Mouse (Mus musculus): ENCODE measurements around the gene Zfyve21. TPM values are rescaled to one million over a fixed set of nuclear protein-coding genes. Genes with fewer than 3 reads are reported as not detected.

Gene Zfyve21
- total and polyA plus RNA-seq, 2 experiments from 2014 or later = 85.0 to 91.1 TPM

GRCm38 (mm10) chr12:111813111-111813765 is 732 bp upstream of the Zfyve21 start:
- Histone ChIP-seq H3K4me1 (ENCODE audit: control insufficient read depth, insufficient read depth) (peaks cover 33% of the 10 kb centered on the region), H3K9me3 (replicated peaks; ENCODE audit: control insufficient read depth, low read length) (no peaks in the 10 kb centered on the region), H3K36me3 (replicated peaks; ENCODE audit: control insufficient read depth, insufficient read depth, low read length) (peaks cover 6% of the 10 kb centered on the region; the same call in 1 of the 2 replicates), H3K4me3 (ENCODE audit: low read depth, low read length) (peak overlapping the region; percentile 62), H3K27ac (ENCODE audit: low read depth) (no peak overlapping the region), H3K27me3 (ENCODE audit: control insufficient read depth, insufficient read depth, low read length) (no peaks in the 10 kb centered on the region), H3K9ac (replicated peaks; ENCODE audit: low read depth, low read length) (peak overlapping the region; percentile 52), H3K4me2 (ENCODE audit: low read depth, low read length) (peak overlapping the region; percentile 86)
- TF ChIP-seq CTCF (IDR thresholded peaks at IDR 0.05; ENCODE audit: low read depth) (no peak), EP300 (IDR thresholded peaks at IDR 0.05; ENCODE audit: low read depth) (no peak)
- DNase-seq (ENCODE audit: low spot score) = no peak
- ATAC-seq (ENCODE audit: insufficient read depth, low read depth) = no peak
- WGBS = 3% methylated on average over 27 of the region's 27 CpGs

DNA sequence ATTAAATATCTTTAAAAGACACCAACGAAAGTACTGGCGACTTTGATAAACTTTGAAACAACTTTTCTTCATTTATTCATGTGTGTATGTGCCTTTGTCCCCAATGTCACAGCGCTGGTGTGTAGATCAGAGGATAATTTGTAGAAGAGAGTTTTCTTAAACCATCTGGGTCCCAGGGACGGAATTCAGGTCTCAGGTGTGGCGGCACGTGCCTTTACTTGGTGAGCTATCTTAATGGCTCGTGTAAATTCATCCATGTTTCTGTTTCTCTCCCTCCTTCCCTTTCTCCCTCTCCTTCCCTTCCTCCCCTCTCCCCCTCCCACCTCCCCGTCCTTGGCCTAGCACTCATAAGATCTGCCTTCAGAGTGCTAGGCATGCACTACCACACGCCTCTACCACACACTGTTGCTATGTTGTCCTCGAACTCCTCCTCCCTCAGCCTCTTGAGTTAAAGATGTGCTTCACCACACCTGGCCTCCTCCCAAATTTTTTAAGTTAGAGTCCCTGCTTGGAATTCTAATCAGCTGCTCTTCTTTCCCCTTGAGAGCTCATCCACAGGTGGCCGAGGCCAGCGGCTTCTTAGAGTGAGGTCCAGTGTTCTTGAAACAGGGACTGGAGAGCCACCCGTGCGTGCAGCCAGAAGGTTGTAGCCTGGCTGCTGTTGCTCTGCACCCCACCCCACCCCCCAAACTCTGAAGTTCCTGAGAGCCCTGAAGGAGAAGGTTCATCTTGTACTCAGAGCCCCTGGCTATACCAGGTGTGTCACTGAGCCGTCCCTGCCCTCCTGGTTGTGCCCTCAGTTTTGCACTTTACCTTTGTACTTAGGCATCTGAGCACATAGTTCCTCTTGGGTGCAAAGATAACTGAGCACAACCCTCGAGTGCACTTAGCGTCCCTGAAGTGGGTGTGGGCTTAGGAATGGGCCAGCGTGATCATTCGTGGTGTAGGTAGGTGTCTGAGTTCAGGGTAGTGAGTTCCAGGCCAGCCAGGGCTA is 1.1 kb downstream of the Zfyve21 start:
- H3K27me3 ChIP-seq (ENCODE audit: control insufficient read depth, insufficient read depth, low read length) = no peaks in the 10 kb centered on the region
- ATAC-seq (ENCODE audit: insufficient read depth, low read depth) = no peak
- TF ChIP-seq CTCF (IDR thresholded peaks at IDR 0.05; ENCODE audit: low read depth) = no peak
- TF ChIP-seq EP300 (IDR thresholded peaks at IDR 0.05; ENCODE audit: low read depth) = no peak
- no peaks in the 10 kb centered on the region; the same call in 1 of the 2 replicates for H3K36me3 ChIP-seq (replicated peaks; ENCODE audit: control insufficient read depth, insufficient read depth, low read length)
- 15% methylated on average over 19 of the region's 19 CpGs for WGBS
- H3K4me1 ChIP-seq (ENCODE audit: control insufficient read depth, insufficient read depth) = peaks cover 33% of the 10 kb centered on the region
- H3K27ac ChIP-seq (ENCODE audit: low read depth) = peak overlapping the region; percentile 94
- peak overlapping the region; percentile 63 for H3K4me2 ChIP-seq (ENCODE audit: low read depth, low read length)
- peak; percentile 22 for DNase-seq (ENCODE audit: low spot score)
- peak overlapping the region; percentile 62 for H3K4me3 ChIP-seq (ENCODE audit: low read depth, low read length)
- no peaks in the 10 kb centered on the region for H3K9me3 ChIP-seq (replicated peaks; ENCODE audit: control insufficient read depth, low read length)
- peak overlapping the region; percentile 70 for H3K9ac ChIP-seq (replicated peaks; ENCODE audit: low read depth, low read length)

DNA sequence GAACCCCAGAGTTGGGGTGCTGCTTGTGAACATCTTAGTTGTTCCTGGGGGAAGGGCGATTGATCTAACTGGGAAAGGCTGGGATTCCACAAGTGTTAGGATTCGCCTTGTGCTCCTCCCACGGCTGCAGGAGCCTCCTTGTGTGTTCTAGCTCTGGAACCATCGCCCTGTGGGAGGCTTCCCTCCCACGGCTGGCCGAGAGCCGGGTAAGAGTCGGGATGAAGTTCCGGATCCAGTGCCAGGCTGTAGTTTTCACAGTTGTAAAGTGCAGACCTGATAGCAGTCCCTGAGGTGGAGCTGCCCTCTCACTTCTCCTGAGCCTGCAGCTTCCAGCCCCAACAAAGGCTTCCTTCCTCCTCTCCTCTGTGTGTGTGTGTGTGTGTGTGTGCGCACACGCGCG is 2.6 kb downstream of the Zfyve21 start:
- peaks cover 8% of the 10 kb centered on the region; the same call in 1 of the 2 replicates for H3K36me3 ChIP-seq (replicated peaks; ENCODE audit: control insufficient read depth, insufficient read depth, low read length)
- no peaks in the 10 kb centered on the region for H3K9me3 ChIP-seq (replicated peaks; ENCODE audit: control insufficient read depth, low read length)
- H3K9ac ChIP-seq (replicated peaks; ENCODE audit: low read depth, low read length) = 0 out of 2 replicates have a peak overlapping the region, but pooled peaks have one; percentile 16
- TF ChIP-seq EP300 (IDR thresholded peaks at IDR 0.05; ENCODE audit: low read depth) (no peak), CTCF (IDR thresholded peaks at IDR 0.05; ENCODE audit: low read depth) (no peak)
- peak overlapping the region; percentile 63 for H3K4me2 ChIP-seq (ENCODE audit: low read depth, low read length)
- no peak for ATAC-seq (ENCODE audit: insufficient read depth, low read depth)
- no peak overlapping the region for H3K4me3 ChIP-seq (ENCODE audit: low read depth, low read length)
- no peaks in the 10 kb centered on the region for H3K27me3 ChIP-seq (ENCODE audit: control insufficient read depth, insufficient read depth, low read length)
- H3K4me1 ChIP-seq (ENCODE audit: control insufficient read depth, insufficient read depth) = peaks cover 33% of the 10 kb centered on the region
- WGBS = 48% methylated on average over 13 of the region's 13 CpGs
- peak; percentile 36 for DNase-seq (ENCODE audit: low spot score)
- peak overlapping the region; percentile 67 for H3K27ac ChIP-seq (ENCODE audit: low read depth)

GRCm38 (mm10) chr12:111816967-111817366 is 3.0 kb downstream of the Zfyve21 start:
- peak overlapping the region; percentile 67 for H3K27ac ChIP-seq (ENCODE audit: low read depth)
- ATAC-seq (ENCODE audit: insufficient read depth, low read depth) = no peak

DNA sequence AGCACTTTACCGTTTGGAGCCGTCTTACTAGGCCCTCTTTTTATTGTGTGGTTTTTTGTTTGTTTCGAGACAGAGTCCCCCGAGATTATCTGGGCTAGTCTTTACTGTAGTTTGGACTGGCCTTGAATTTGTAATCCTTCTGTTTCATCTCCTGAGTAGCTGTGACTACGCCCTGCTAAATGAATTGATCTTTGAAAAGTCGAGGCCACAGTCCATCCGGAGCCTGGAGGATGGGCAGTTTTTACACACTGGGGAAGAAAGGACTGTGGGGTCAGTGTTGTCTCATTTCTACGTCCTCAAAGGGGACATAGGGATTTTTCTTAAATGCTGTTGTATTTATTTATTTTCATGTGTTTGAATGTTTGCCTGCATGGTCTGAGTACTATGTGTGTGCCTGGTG is 4.0 kb downstream of the Zfyve21 start:
- no peak for ATAC-seq (ENCODE audit: insufficient read depth, low read depth)
- Histone ChIP-seq H3K36me3 (replicated peaks; ENCODE audit: control insufficient read depth, insufficient read depth, low read length) (peaks cover 10% of the 10 kb centered on the region; the same call in 1 of the 2 replicates), H3K9ac (replicated peaks; ENCODE audit: low read depth, low read length) (no peak overlapping the region), H3K4me1 (ENCODE audit: control insufficient read depth, insufficient read depth) (peaks cover 32% of the 10 kb centered on the region), H3K27me3 (ENCODE audit: control insufficient read depth, insufficient read depth, low read length) (no peaks in the 10 kb centered on the region), H3K4me3 (ENCODE audit: low read depth, low read length) (no peak overlapping the region), H3K4me2 (ENCODE audit: low read depth, low read length) (no peak overlapping the region), H3K9me3 (replicated peaks; ENCODE audit: control insufficient read depth, low read length) (no peaks in the 10 kb centered on the region), H3K27ac (ENCODE audit: low read depth) (no peak overlapping the region)
- DNase-seq (ENCODE audit: low spot score) = no peak
- WGBS = 89% methylated on average over 8 of the region's 8 CpGs
- TF ChIP-seq EP300 (IDR thresholded peaks at IDR 0.05; ENCODE audit: low read depth) (no peak), CTCF (IDR thresholded peaks at IDR 0.05; ENCODE audit: low read depth) (no peak)

More at GRCm38 (mm10) chr12:111816967-111817366, 3.0 kb downstream of the Zfyve21 start:
- peaks cover 33% of the 10 kb centered on the region for H3K4me1 ChIP-seq (ENCODE audit: control insufficient read depth, insufficient read depth)
- 0 out of 2 replicates have a peak overlapping the region, but pooled peaks have one; percentile 16 for H3K9ac ChIP-seq (replicated peaks; ENCODE audit: low read depth, low read length)
- H3K27me3 ChIP-seq (ENCODE audit: control insufficient read depth, insufficient read depth, low read length) = no peaks in the 10 kb centered on the region
- WGBS = 57% methylated on average over 9 of the region's 9 CpGs
- TF ChIP-seq CTCF (IDR thresholded peaks at IDR 0.05; ENCODE audit: low read depth) (no peak), EP300 (IDR thresholded peaks at IDR 0.05; ENCODE audit: low read depth) (no peak)
- H3K4me2 ChIP-seq (ENCODE audit: low read depth, low read length) = peak overlapping the region; percentile 63
- no peaks in the 10 kb centered on the region for H3K9me3 ChIP-seq (replicated peaks; ENCODE audit: control insufficient read depth, low read length)
- no peak for DNase-seq (ENCODE audit: low spot score)
- peaks cover 10% of the 10 kb centered on the region; the same call in 1 of the 2 replicates for H3K36me3 ChIP-seq (replicated peaks; ENCODE audit: control insufficient read depth, insufficient read depth, low read length)
- no peak overlapping the region for H3K4me3 ChIP-seq (ENCODE audit: low read depth, low read length)
